Mouse (Mus musculus): ENCODE measurements around the gene Acly. TPM values are rescaled to one million over a fixed set of nuclear protein-coding genes. Genes with fewer than 3 reads are reported as not detected.
"Not testable (repeated sequence)": the region's sequence is repeated elsewhere in the genome, so short reads cannot be mapped to it uniquely, and the experiment has no call there.

The Acly gene
- polyA plus RNA-seq, 1 experiment from 2014 or later = 152 TPM

- H3K9ac ChIP-seq = no peak overlapping the region
- no peaks in the 10 kb centered on the region for H3K36me3 ChIP-seq
- H3K9me3 ChIP-seq (replicated peaks) = no peaks in the 10 kb centered on the region
- no peaks in the 10 kb centered on the region for H3K27me3 ChIP-seq
- WGBS = 30% methylated on average over 7 of the region's 7 CpGs
- H3K27ac ChIP-seq (replicated peaks) = no peak overlapping the region
- H3K4me1 ChIP-seq = peaks cover 13% of the 10 kb centered on the region
- H3K4me2 ChIP-seq (replicated peaks) = peak overlapping the region; percentile 82
- peak overlapping the region; percentile 49 for H3K4me3 ChIP-seq (replicated peaks)
- no peak for ATAC-seq (ENCODE audit: insufficient number of reproducible peaks, low FRiP score, low TSS enrichment, low read depth)
Observed at GRCm38 (mm10) chr11:100545746-100546085, 17.9 kb upstream of the Acly start.

GRCm38 (mm10) chr11:100544832-100545745, 17.3 kb upstream of the Acly start, which contains the start of gene Ttc25:
TSS of gene Ttc25 (plus strand) at chr11:100545607.
- H3K27me3 ChIP-seq = no peaks in the 10 kb centered on the region
- H3K9me3 ChIP-seq (replicated peaks) = no peaks in the 10 kb centered on the region
- H3K4me3 ChIP-seq (replicated peaks) = peak within 1 kb of the TSS; percentile 49
- H3K27ac ChIP-seq (replicated peaks) = peak within 1 kb of the TSS; percentile 79
- WGBS = 4% methylated on average over 28 of the region's 28 CpGs
- peak within 1 kb of the TSS; percentile 82 for H3K4me2 ChIP-seq (replicated peaks)
- no peaks in the 10 kb centered on the region for H3K36me3 ChIP-seq
- H3K4me1 ChIP-seq = peaks cover 13% of the 10 kb centered on the region
- H3K9ac ChIP-seq = peak within 1 kb of the TSS; percentile 39
- peak; percentile 93 for ATAC-seq (ENCODE audit: insufficient number of reproducible peaks, low FRiP score, low TSS enrichment, low read depth)

- no peak for ATAC-seq (ENCODE audit: insufficient number of reproducible peaks, low FRiP score, low TSS enrichment, low read depth)
- 88% methylated on average over 2 of the region's 2 CpGs for WGBS
- H3K36me3 ChIP-seq = no peaks in the 10 kb centered on the region
- no peaks in the 10 kb centered on the region for H3K27me3 ChIP-seq
- H3K4me3 ChIP-seq (replicated peaks) = no peak overlapping the region
- H3K9me3 ChIP-seq (replicated peaks) = no peaks in the 10 kb centered on the region
- no peak overlapping the region for H3K4me2 ChIP-seq (replicated peaks)
- no peak overlapping the region for H3K9ac ChIP-seq
- no peak overlapping the region for H3K27ac ChIP-seq (replicated peaks)
- peaks cover 13% of the 10 kb centered on the region for H3K4me1 ChIP-seq
Observed at GRCm38 (mm10) chr11:100541577-100541976, 13.8 kb upstream of the Acly start.

GRCm38 (mm10) chr11:100540966-100541365, 13.2 kb upstream of the Acly start:
- ATAC-seq (ENCODE audit: insufficient number of reproducible peaks, low FRiP score, low TSS enrichment, low read depth) = no peak
- Histone ChIP-seq H3K36me3 (no peaks in the 10 kb centered on the region), H3K27ac (replicated peaks) (no peak overlapping the region), H3K9me3 (replicated peaks) (no peaks in the 10 kb centered on the region), H3K9ac (no peak overlapping the region), H3K4me3 (replicated peaks) (no peak overlapping the region), H3K27me3 (no peaks in the 10 kb centered on the region), H3K4me1 (peaks cover 11% of the 10 kb centered on the region), H3K4me2 (replicated peaks) (no peak overlapping the region)
- 56% methylated on average over 6 of the region's 6 CpGs for whole genome bisulfite sequencing

GRCm38 (mm10) chr11:100536466-100536865, 8.7 kb upstream of the Acly start:
- Histone ChIP-seq H3K9ac (no peak overlapping the region), H3K4me3 (replicated peaks) (no peak overlapping the region), H3K9me3 (replicated peaks) (no peaks in the 10 kb centered on the region), H3K27me3 (no peaks in the 10 kb centered on the region), H3K4me1 (no peaks in the 10 kb centered on the region), H3K27ac (replicated peaks) (no peak overlapping the region), H3K36me3 (no peaks in the 10 kb centered on the region), H3K4me2 (replicated peaks) (no peak overlapping the region)
- no peak for ATAC-seq (ENCODE audit: insufficient number of reproducible peaks, low FRiP score, low TSS enrichment, low read depth)

GRCm38 (mm10) chr11:100535996-100536395, 8.2 kb upstream of the Acly start:
- no peaks in the 10 kb centered on the region for H3K9me3 ChIP-seq (replicated peaks)
- no peaks in the 10 kb centered on the region for H3K27me3 ChIP-seq
- no peak for ATAC-seq (ENCODE audit: insufficient number of reproducible peaks, low FRiP score, low TSS enrichment, low read depth)
- no peak overlapping the region for H3K4me3 ChIP-seq (replicated peaks)
- no peak overlapping the region for H3K4me2 ChIP-seq (replicated peaks)
- H3K4me1 ChIP-seq = no peaks in the 10 kb centered on the region
- H3K9ac ChIP-seq = no peak overlapping the region
- 87% methylated on average over 1 of the region's 1 CpGs for WGBS
- H3K27ac ChIP-seq (replicated peaks) = no peak overlapping the region
- H3K36me3 ChIP-seq = no peaks in the 10 kb centered on the region

GRCm38 (mm10) chr11:100534821-100535220, 7.0 kb upstream of the Acly start:
- H3K36me3 ChIP-seq; H3K4me3 ChIP-seq (replicated peaks); H3K27ac ChIP-seq (replicated peaks); H3K27me3 ChIP-seq; H3K4me2 ChIP-seq (replicated peaks); H3K9me3 ChIP-seq (replicated peaks); H3K4me1 ChIP-seq; H3K9ac ChIP-seq; ATAC-seq (ENCODE audit: insufficient number of reproducible peaks, low FRiP score, low TSS enrichment, low read depth): not testable (repeated sequence)
- 79% methylated on average over 6 of the region's 6 CpGs for WGBS

- 80% methylated on average over 2 of the region's 2 CpGs for WGBS
- H3K4me2 ChIP-seq (replicated peaks); H3K4me3 ChIP-seq (replicated peaks); H3K9ac ChIP-seq; H3K36me3 ChIP-seq; ATAC-seq (ENCODE audit: insufficient number of reproducible peaks, low FRiP score, low TSS enrichment, low read depth); H3K27ac ChIP-seq (replicated peaks); H3K4me1 ChIP-seq; H3K9me3 ChIP-seq (replicated peaks); H3K27me3 ChIP-seq: not testable (repeated sequence)
Observed at GRCm38 (mm10) chr11:100534411-100534810, 6.6 kb upstream of the Acly start.

- Histone ChIP-seq H3K9ac (no peak overlapping the region), H3K27ac (replicated peaks) (no peak overlapping the region), H3K4me1 (peaks cover under 1% of the 10 kb centered on the region), H3K9me3 (replicated peaks) (no peaks in the 10 kb centered on the region), H3K36me3 (no peaks in the 10 kb centered on the region), H3K27me3 (no peaks in the 10 kb centered on the region), H3K4me3 (replicated peaks) (no peak overlapping the region), H3K4me2 (replicated peaks) (no peak overlapping the region)
- no peak for ATAC-seq (ENCODE audit: insufficient number of reproducible peaks, low FRiP score, low TSS enrichment, low read depth)
- WGBS = 63% methylated on average over 6 of the region's 6 CpGs
Observed at GRCm38 (mm10) chr11:100533871-100534270, 6.1 kb upstream of the Acly start.

GRCm38 (mm10) chr11:100528375-100529165, 770 bp upstream of the Acly start:
- H3K9me3 ChIP-seq (replicated peaks) = no peaks in the 10 kb centered on the region
- H3K27me3 ChIP-seq = no peaks in the 10 kb centered on the region
- H3K4me3 ChIP-seq (replicated peaks) = peak overlapping the region; percentile 73
- peak overlapping the region; percentile 92 for H3K27ac ChIP-seq (replicated peaks)
- 20% methylated on average over 19 of the region's 19 CpGs for WGBS
- peak overlapping the region; percentile 89 for H3K4me2 ChIP-seq (replicated peaks)
- H3K9ac ChIP-seq = peak overlapping the region; percentile 40
- no peak; the same call in 1 of the 2 replicates for ATAC-seq (ENCODE audit: insufficient number of reproducible peaks, low FRiP score, low TSS enrichment, low read depth)
- H3K36me3 ChIP-seq = peaks cover 1% of the 10 kb centered on the region; the same call in 1 of the 2 replicates
- H3K4me1 ChIP-seq = peaks cover 37% of the 10 kb centered on the region

GRCm38 (mm10) chr11:100527066-100527457, 738 bp downstream of the Acly start:
- WGBS = under 1% methylated on average over 26 of the region's 26 CpGs
- ATAC-seq (ENCODE audit: insufficient number of reproducible peaks, low FRiP score, low TSS enrichment, low read depth) = peak; percentile 4; the same call in 1 of the 2 replicates

More at GRCm38 (mm10) chr11:100527066-100527457, 738 bp downstream of the Acly start:
- H3K27me3 ChIP-seq = no peaks in the 10 kb centered on the region
- peaks cover 16% of the 10 kb centered on the region for H3K36me3 ChIP-seq
- peak overlapping the region; percentile 73 for H3K4me3 ChIP-seq (replicated peaks)
- peak overlapping the region; percentile 69 for H3K9ac ChIP-seq
- peaks cover 37% of the 10 kb centered on the region for H3K4me1 ChIP-seq
- no peaks in the 10 kb centered on the region for H3K9me3 ChIP-seq (replicated peaks)
- H3K4me2 ChIP-seq (replicated peaks) = peak overlapping the region; percentile 89
- H3K27ac ChIP-seq (replicated peaks) = peak overlapping the region; percentile 92
